Mouse (Mus musculus) C2C12 (cell line): ENCODE results near the gene Phf21a.

Experiments
- CTCF ChIP-seq: IDR thresholded peaks from one replicate; pipeline ENCODE4 v1.5.1; 2011; ENCODE audit not compliant: control insufficient read depth, insufficient read depth, insufficient read length
- MAX ChIP-seq: IDR thresholded peaks from one replicate; pipeline ENCODE4 v1.6.1; 2011; ENCODE audit warnings: mild to moderate bottlenecking, control low read depth
- MYOG ChIP-seq: IDR thresholded peaks from one replicate; pipeline ENCODE4 v1.6.1; 2011; ENCODE audit not compliant: control insufficient read depth, insufficient read length; ENCODE audit errors: extremely low read depth

- TF ChIP-seq MYOG, result no peak
- no peak for TF ChIP-seq CTCF
- TF ChIP-seq MAX, result no peak
Measured at GRCm38 (mm10) chr2:92367383-92368029, 274.6 kb downstream of the Phf21a start.
